Mouse (Mus musculus) forebrain, embryonic 11.5 days (tissue): ENCODE measurements around the gene Tmc7. TPM values are rescaled to one million over a fixed set of nuclear protein-coding genes. Genes with fewer than 3 reads are reported as not detected.

Experiments used
- ATAC-seq: fragments of 200-750 bp; cut with Nextera tagmentation; replicated peaks from 2 replicates; pipeline ENCODE4 v1.8.0; 2017; ENCODE audit warnings: moderate TSS enrichment; ENCODE audit not compliant: low FRiP score
- DNase-seq: peaks from one replicate; pipeline ENCODE4 v3.0.0-alpha.2; 2017; ENCODE audit warnings: low spot score
- H3K27ac ChIP-seq: fragments of 300-500 bp; sonication (generic); 2 replicates; pipeline ENCODE4 v1.5.1; 2014; ENCODE audit warnings: low read depth, low read length
- H3K27me3 ChIP-seq: fragments of 300-500 bp; sonication (generic); 2 replicates; pipeline ENCODE4 v1.6.1; 2014; ENCODE audit warnings: mild to moderate bottlenecking, low read length, mixed read lengths; ENCODE audit not compliant: control insufficient read depth, insufficient read depth
- H3K36me3 ChIP-seq: fragments of 300-500 bp; sonication (generic); 2 replicates; pipeline ENCODE4 v1.6.1; 2014; ENCODE audit warnings: mild to moderate bottlenecking, low read length, moderate library complexity, mixed read lengths; ENCODE audit not compliant: control insufficient read depth, insufficient read depth
- H3K4me1 ChIP-seq: fragments of 300-500 bp; sonication (generic); replicated peaks from 2 replicates; pipeline ENCODE4 v1.6.1; 2014; ENCODE audit warnings: low read length, mixed read lengths; ENCODE audit not compliant: control insufficient read depth, insufficient read depth
- H3K4me2 ChIP-seq: fragments of 300-500 bp; sonication (generic); 2 replicates; pipeline ENCODE4 v1.6.1; 2014; ENCODE audit warnings: low read depth, mild to moderate bottlenecking, low read length, moderate library complexity, mixed read lengths; ENCODE audit not compliant: severe bottlenecking
- H3K4me3 ChIP-seq: fragments of 300-500 bp; sonication (generic); 2 replicates; pipeline ENCODE4 v1.5.1; 2014; ENCODE audit warnings: low read depth, low read length
- H3K9ac ChIP-seq: fragments of 300-500 bp; sonication (generic); 2 replicates; pipeline ENCODE4 v1.6.1; 2014; ENCODE audit warnings: low read length
- H3K9me3 ChIP-seq: fragments of 300-500 bp; sonication (generic); 2 replicates; pipeline ENCODE4 v1.6.1; 2016; ENCODE audit warnings: low read length, mixed read lengths; ENCODE audit not compliant: control insufficient read depth
- WGBS: fragments of 180-500 bp; shearing (Covaris S2); extraction: QIAGEN DNeasy Blood & Tissue Kit; methylation state at CpG from one replicate; pipeline ENCODE4 v1.1.7; 2014; 5-methylcytosine and 5-hydroxymethylcytosine counted together
- polyA plus RNA-seq: library from polyadenylated mRNA; unstranded; fragments of >200 nt; fragmentation: Nextera tagmentation; extraction: Ambion mirVana; gene quantifications from 2 replicates; pipeline ENCODE4 v1.2.1, GENCODE M21; 2014

The Tmc7 gene
- polyA plus RNA-seq, 1 experiment from 2014 or later: 13.1 TPM

DNA sequence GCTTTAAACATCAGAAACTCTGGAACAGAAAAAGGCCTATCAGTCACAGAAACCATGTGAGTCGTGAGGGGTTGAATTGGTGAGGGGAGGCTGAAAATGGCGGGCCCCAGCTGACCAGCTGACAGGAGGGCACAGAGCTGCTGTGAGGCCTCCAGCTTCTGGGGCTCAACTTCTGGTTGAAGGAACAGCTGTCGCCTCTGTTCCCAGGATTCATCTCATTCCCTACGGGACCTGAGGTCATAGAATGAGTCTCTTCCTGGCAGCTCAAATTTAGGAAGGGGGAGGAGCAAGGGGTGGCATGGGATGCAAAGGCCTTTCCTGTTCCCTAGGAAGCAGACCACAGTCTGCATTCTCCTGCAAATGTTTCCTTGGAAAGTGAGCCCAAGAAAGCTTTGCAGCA lies 80.7 kb downstream of the Tmc7 start:
- Histone ChIP-seq H3K4me3 (no peak overlapping the region), H3K36me3 (no peaks in the 10 kb centered on the region), H3K4me2 (no peak overlapping the region), H3K27me3 (no peaks in the 10 kb centered on the region), H3K4me1 (0 out of 2 replicates have a peak, but pooled peaks cover 1% of the 10 kb centered on the region), H3K27ac (no peak overlapping the region), H3K9me3 (no peaks in the 10 kb centered on the region), H3K9ac (no peak overlapping the region)
- 72% methylated on average over 4 of the region's 4 CpGs for WGBS
- ATAC-seq (no peak), DNase-seq (no peak)

DNA sequence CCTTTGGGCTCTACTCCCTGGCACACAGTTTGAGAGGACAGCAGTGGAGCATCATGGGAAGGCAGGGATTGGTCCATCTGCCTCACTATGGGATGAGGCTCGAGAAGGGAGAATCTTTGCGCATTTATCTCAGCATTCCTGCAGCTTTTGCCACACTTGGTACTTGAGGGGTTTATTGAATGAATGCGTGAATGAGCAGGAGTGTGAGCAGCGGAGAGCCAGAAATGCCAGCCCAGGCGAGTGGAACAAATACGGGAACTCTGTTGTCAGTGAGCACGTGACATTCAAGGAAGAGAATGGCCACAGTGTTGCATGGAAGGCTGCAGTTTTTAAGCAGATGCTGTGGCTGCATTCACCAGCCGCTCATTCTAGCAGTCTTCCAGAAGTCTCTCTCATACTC lies 82.2 kb downstream of the Tmc7 start:
- WGBS: 74% methylated on average over 8 of the region's 8 CpGs
- no peak for ATAC-seq
- 0 out of 2 replicates have a peak, but pooled peaks cover 1% of the 10 kb centered on the region for H3K4me1 ChIP-seq

DNA sequence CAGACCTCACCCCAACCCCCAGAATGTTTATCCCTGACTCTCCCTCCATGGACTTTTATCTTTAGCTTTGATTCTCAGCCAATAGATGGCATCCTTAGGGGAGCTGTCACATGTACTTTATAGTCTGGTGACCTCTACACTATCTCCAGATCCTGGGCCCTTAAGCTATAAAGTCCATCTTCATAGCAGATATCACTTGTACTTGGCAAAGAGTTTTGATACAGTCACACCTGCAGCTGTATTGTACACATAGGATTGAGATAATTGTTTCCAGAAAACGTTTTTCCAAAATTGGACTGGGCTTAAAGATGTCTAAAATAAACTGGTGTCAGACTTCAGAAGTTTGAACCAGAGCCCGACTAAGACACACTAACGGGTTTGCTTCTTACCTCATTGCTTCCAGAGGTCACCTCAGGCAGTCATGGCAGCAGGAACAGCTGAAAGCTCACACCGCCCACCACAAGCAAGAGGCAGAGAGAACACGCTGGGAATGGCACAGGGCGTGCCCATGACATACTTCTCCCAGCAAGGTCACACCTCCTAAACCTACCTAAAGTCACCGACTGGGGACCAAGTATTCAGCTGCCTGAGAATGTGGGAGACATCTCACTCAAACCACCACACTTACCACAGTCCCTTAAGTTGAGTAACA lies 84.6 kb downstream of the Tmc7 start:
- Histone ChIP-seq H3K4me1 (0 out of 2 replicates have a peak, but pooled peaks cover 1% of the 10 kb centered on the region), H3K36me3 (no peaks in the 10 kb centered on the region), H3K4me3 (no peak overlapping the region), H3K9ac (no peak overlapping the region), H3K27me3 (no peaks in the 10 kb centered on the region), H3K4me2 (no peak overlapping the region), H3K27ac (no peak overlapping the region), H3K9me3 (no peaks in the 10 kb centered on the region; the same call in 1 of the 2 replicates)
- 77% methylated on average over 7 of the region's 7 CpGs for WGBS
- no peak for DNase-seq
- no peak for ATAC-seq

More for the DNA sequence above, 82.2 kb downstream of the Tmc7 start:
- Histone ChIP-seq H3K27ac (no peak overlapping the region), H3K4me3 (no peak overlapping the region), H3K36me3 (no peaks in the 10 kb centered on the region), H3K9ac (no peak overlapping the region), H3K27me3 (no peaks in the 10 kb centered on the region), H3K9me3 (no peaks in the 10 kb centered on the region), H3K4me2 (no peak overlapping the region)
- DNase-seq: no peak

DNA sequence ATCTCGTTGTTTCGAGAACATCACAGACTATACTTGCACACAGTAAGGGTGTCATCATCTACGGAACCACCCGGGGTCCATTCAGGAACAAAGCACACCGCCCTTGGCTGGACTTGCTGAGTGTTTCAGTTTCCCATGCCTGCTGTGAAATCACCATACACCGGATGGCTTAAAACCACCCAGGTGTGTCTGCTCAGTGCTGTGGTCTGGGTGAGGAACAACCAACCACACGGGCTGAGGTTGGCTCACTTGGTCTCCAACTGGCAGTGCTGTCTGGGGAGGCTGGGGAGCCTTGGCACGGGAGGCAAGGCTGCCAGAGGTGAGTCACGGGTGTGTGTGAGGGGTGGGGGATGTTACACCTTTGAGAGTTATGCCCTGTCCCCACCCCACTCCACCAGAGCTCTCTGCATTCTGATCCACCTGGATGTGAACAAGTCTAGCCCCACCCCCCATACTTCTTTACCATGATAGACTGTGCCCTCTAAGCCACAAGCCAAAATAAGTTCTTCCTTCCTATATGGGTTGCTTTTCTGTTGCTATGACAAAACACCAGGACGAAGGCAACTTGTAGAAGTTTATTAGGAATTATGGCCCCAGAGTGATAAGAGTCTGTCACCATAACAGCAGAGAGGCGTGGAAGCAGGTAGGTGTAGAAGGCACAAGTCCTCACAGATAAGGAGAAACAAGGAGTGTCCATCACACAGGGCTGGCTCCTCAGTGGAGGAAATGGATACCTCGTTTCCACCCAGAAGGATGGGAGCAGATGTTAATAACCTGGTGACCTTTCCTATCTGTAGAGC lies 85.4 kb downstream of the Tmc7 start:
- Histone ChIP-seq H3K9me3 (no peaks in the 10 kb centered on the region; the same call in 1 of the 2 replicates), H3K4me1 (0 out of 2 replicates have a peak, but pooled peaks cover 1% of the 10 kb centered on the region), H3K4me3 (no peak overlapping the region), H3K9ac (no peak overlapping the region), H3K27me3 (no peaks in the 10 kb centered on the region), H3K4me2 (no peak overlapping the region), H3K36me3 (no peaks in the 10 kb centered on the region), H3K27ac (no peak overlapping the region)
- DNase-seq: no peak
- 88% methylated on average over 12 of the region's 12 CpGs for WGBS
- ATAC-seq: no peak

DNA sequence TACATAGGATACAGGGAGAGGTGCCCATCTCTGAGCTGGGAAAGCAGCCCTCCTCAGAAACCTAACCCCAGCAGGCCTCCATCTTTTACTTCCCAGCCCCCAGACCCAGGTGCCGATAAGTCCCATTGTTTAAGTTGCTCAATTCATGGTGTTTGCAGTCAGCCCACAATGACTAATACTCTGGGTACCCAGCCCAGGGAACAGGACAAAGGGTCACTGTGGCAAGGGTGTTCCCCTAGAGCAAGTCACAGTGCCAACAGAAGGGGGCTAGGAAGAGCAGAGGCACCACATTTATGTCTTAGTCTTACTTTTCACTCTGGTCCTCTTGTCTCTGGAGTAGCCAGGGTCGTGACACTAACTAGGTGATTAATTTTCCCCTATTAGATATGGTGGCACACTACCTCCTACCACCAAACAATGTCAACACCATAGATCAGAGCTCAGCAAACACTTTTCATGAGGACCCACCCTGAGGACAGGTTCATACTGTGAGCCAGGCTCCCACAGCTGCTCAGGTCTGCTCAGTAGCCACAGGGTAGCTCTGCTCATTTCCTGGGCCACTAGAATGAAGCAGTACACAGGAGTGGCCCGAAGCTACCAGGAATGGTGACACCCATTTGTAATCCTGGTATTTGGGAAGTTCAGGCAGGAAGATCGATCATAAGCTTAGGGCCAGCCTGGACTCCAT lies 89.5 kb downstream of the Tmc7 start:
- WGBS: 74% methylated on average over 4 of the region's 4 CpGs
- Histone ChIP-seq H3K4me2 (no peak overlapping the region), H3K9me3 (no peaks in the 10 kb centered on the region; the same call in 1 of the 2 replicates), H3K9ac (no peak overlapping the region), H3K4me3 (no peak overlapping the region), H3K27ac (no peak overlapping the region), H3K4me1 (0 out of 2 replicates have a peak, but pooled peaks cover 2% of the 10 kb centered on the region), H3K36me3 (no peaks in the 10 kb centered on the region), H3K27me3 (peaks cover 23% of the 10 kb centered on the region)
- no peak for DNase-seq
- no peak for ATAC-seq

DNA sequence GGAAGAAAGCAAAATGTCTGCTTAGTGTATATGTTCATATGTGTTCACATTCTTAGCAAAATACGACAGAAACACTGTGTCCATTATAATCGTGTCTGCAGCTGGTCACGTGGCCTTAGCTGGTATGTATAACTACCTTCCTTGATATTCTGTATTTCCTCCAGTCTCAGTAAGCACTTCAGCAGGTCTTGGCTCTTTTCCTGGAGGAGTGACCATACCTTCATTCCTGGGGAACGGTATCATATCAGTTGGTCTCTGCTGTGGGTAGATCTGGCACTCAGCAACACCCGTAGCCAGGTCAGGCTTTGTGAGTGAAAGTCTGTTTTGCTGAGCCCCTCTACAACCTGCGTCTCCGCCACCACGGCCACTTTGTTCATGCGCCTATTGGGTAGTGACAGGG lies 90.6 kb downstream of the Tmc7 start:
- Histone ChIP-seq H3K27me3 (peaks cover 35% of the 10 kb centered on the region), H3K36me3 (no peaks in the 10 kb centered on the region), H3K9me3 (no peaks in the 10 kb centered on the region; the same call in 1 of the 2 replicates), H3K27ac (no peak overlapping the region), H3K4me1 (0 out of 2 replicates have a peak, but pooled peaks cover 2% of the 10 kb centered on the region), H3K4me3 (no peak overlapping the region), H3K9ac (no peak overlapping the region), H3K4me2 (no peak overlapping the region)
- WGBS: 89% methylated on average over 9 of the region's 9 CpGs
- DNase-seq (no peak), ATAC-seq (no peak)

DNA sequence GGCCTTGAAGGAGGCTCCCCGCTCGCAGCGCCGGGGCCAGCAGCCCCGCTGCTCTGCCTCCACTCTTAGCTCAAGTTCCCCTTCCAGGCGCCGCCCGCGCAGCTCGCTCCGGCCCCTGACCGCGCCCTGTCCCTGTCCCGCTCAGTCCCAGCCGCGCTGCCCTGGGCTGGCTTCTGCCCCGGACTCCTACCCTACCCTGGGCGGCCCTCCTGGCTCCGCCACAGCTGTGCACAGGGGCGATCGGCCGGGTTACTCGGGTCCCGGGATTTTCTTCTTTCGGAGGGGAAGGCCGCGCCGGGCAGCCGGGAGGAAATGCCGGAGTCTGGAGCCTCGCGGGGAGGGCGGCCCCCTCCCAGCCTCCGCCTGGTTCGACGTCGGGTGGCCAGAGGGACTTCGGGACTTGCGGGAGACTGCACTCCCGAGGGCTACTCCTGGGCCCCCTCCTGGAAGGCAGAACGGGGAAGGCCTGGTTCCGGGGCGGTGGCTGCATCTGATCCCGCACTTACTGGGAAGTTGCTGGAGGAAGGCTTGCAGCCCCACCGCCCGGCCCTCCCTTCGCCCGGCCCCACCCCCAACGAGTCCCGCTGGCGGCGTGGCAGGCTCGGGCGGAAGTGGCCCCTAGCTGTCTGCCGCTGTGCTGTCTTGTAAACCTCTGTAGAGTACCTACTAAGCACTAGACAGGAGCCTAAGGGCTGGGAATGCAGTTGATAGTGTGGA lies 92.9 kb downstream of the Tmc7 start, which contains the start of gene Itpripl2:
Gene Itpripl2, minus strand, starts transcription at position 545 of the 717 bp plus-strand sequence.
- Histone ChIP-seq H3K9me3 (no peaks in the 10 kb centered on the region), H3K27me3 (peaks cover 37% of the 10 kb centered on the region), H3K36me3 (no peaks in the 10 kb centered on the region), H3K9ac (peak within 1 kb of the TSS; percentile 61), H3K4me2 (peak within 1 kb of the TSS; percentile 79), H3K27ac (no peak within 1 kb of the TSS), H3K4me1 (0 out of 2 replicates have a peak, but pooled peaks cover 2% of the 10 kb centered on the region), H3K4me3 (peak within 1 kb of the TSS; percentile 56)
- DNase-seq (peak; percentile 85), ATAC-seq (peak; percentile 87)
- under 1% methylated on average over 54 of the region's 55 CpGs for WGBS
